Mouse (Mus musculus) limb, embryonic 10.5 days (tissue): ENCODE results near the gene Ift43. TPM values are rescaled to one million over a fixed set of nuclear protein-coding genes. Genes with fewer than 3 reads are reported as not detected.

Source experiments
- DNase-seq: peaks from one replicate; pipeline ENCODE4 v3.0.0-alpha.2; 2017; ENCODE audit warnings: low spot score
- H3K27ac ChIP-seq: fragments of 300-500 bp; sonication (generic); 2 replicates; pipeline ENCODE4 v1.5.1; 2016; ENCODE audit warnings: mild to moderate bottlenecking
- H3K27me3 ChIP-seq: fragments of 300-500 bp; sonication (generic); 2 replicates; pipeline ENCODE4 v1.6.1; 2016; ENCODE audit warnings: low read depth, mild to moderate bottlenecking; ENCODE audit not compliant: poor library complexity, severe bottlenecking
- H3K36me3 ChIP-seq: fragments of 300-500 bp; sonication (generic); 2 replicates; pipeline ENCODE4 v1.6.1; 2016; ENCODE audit warnings: mild to moderate bottlenecking, moderate library complexity
- H3K4me1 ChIP-seq: fragments of 300-500 bp; sonication (generic); 2 replicates; pipeline ENCODE4 v1.6.1; 2016
- H3K4me3 ChIP-seq: fragments of 300-500 bp; sonication (generic); 2 replicates; pipeline ENCODE4 v1.5.1; 2016; ENCODE audit warnings: mild to moderate bottlenecking, moderate library complexity
- H3K9me3 ChIP-seq: fragments of 300-500 bp; sonication (generic); replicated peaks from 2 replicates; pipeline ENCODE4 v1.6.1; 2016; ENCODE audit warnings: mild to moderate bottlenecking
- WGBS: fragments of 180-500 bp; shearing (Covaris S2); methylation state at CpG from one replicate; pipeline ENCODE4 v1.1.7; 2016; 5-methylcytosine and 5-hydroxymethylcytosine counted together
- polyA plus RNA-seq: library from polyadenylated mRNA; unstranded; fragments of >200 nt; fragmentation: Nextera tagmentation; extraction: Ambion mirVana; gene quantifications from 2 replicates; pipeline ENCODE4 v1.2.1, GENCODE M21; 2016

Ift43 gene
- polyA plus RNA-seq, 1 experiment from 2014 or later: 71.6 TPM

- 94% methylated on average over 9 of the region's 9 CpGs for WGBS
- Histone ChIP-seq H3K9me3 (no peaks in the 10 kb centered on the region), H3K27ac (no peak overlapping the region)
Measured at GRCm38 (mm10) chr12:86106086-86106485, 23.7 kb downstream of the Ift43 start.

GRCm38 (mm10) chr12:86107645-86108044 lies 25.3 kb downstream of the Ift43 start:
- 81% methylated on average over 7 of the region's 7 CpGs for WGBS

More at GRCm38 (mm10) chr12:86106086-86106485, 23.7 kb downstream of the Ift43 start:
- no peak overlapping the region for H3K4me3 ChIP-seq
- peaks cover 3% of the 10 kb centered on the region; the same call in 1 of the 2 replicates for H3K4me1 ChIP-seq
- no peak for DNase-seq
- H3K27me3 ChIP-seq: no peaks in the 10 kb centered on the region
- H3K36me3 ChIP-seq: no peaks in the 10 kb centered on the region

GRCm38 (mm10) chr12:86109531-86109930 lies 27.2 kb downstream of the Ift43 start:
- 90% methylated on average over 4 of the region's 4 CpGs for WGBS
- Histone ChIP-seq H3K27me3 (no peaks in the 10 kb centered on the region), H3K9me3 (no peaks in the 10 kb centered on the region), H3K36me3 (peaks cover 5% of the 10 kb centered on the region; the same call in 1 of the 2 replicates), H3K27ac (no peak overlapping the region), H3K4me3 (no peak overlapping the region), H3K4me1 (peaks cover 3% of the 10 kb centered on the region; the same call in 1 of the 2 replicates)
- DNase-seq: no peak

More at GRCm38 (mm10) chr12:86107645-86108044, 25.3 kb downstream of the Ift43 start:
- H3K4me1 ChIP-seq: peaks cover 3% of the 10 kb centered on the region; the same call in 1 of the 2 replicates
- peaks cover 5% of the 10 kb centered on the region; the same call in 1 of the 2 replicates for H3K36me3 ChIP-seq
- H3K4me3 ChIP-seq: no peak overlapping the region
- H3K9me3 ChIP-seq: no peaks in the 10 kb centered on the region
- H3K27ac ChIP-seq: no peak overlapping the region
- DNase-seq: no peak
- H3K27me3 ChIP-seq: no peaks in the 10 kb centered on the region

- 97% methylated on average over 2 of the region's 2 CpGs for WGBS
- H3K36me3 ChIP-seq: peaks cover 5% of the 10 kb centered on the region; the same call in 1 of the 2 replicates
Measured at GRCm38 (mm10) chr12:86110637-86111036, 28.3 kb downstream of the Ift43 start.

GRCm38 (mm10) chr12:86116295-86116835 lies 34.0 kb downstream of the Ift43 start:
- Histone ChIP-seq H3K27me3 (no peaks in the 10 kb centered on the region), H3K27ac (no peak overlapping the region)
- WGBS: 88% methylated on average over 15 of the region's 15 CpGs

More at GRCm38 (mm10) chr12:86110637-86111036, 28.3 kb downstream of the Ift43 start:
- Histone ChIP-seq H3K9me3 (no peaks in the 10 kb centered on the region), H3K27ac (no peak overlapping the region), H3K4me1 (peaks cover 3% of the 10 kb centered on the region; the same call in 1 of the 2 replicates), H3K4me3 (no peak overlapping the region), H3K27me3 (no peaks in the 10 kb centered on the region)
- DNase-seq: no peak

GRCm38 (mm10) chr12:86124016-86124415 lies 41.7 kb downstream of the Ift43 start:
- DNase-seq: no peak
- Histone ChIP-seq H3K4me3 (no peak overlapping the region), H3K36me3 (no peaks in the 10 kb centered on the region), H3K27me3 (no peaks in the 10 kb centered on the region), H3K9me3 (no peaks in the 10 kb centered on the region), H3K4me1 (peaks cover 7% of the 10 kb centered on the region; the same call in 1 of the 2 replicates), H3K27ac (no peak overlapping the region)
- WGBS: 83% methylated on average over 6 of the region's 6 CpGs

More at GRCm38 (mm10) chr12:86116295-86116835, 34.0 kb downstream of the Ift43 start:
- no peaks in the 10 kb centered on the region for H3K9me3 ChIP-seq
- DNase-seq: no peak
- H3K36me3 ChIP-seq: peaks cover 11% of the 10 kb centered on the region; the same call in 1 of the 2 replicates
- H3K4me1 ChIP-seq: peaks cover 6% of the 10 kb centered on the region; the same call in 1 of the 2 replicates
- no peak overlapping the region for H3K4me3 ChIP-seq

GRCm38 (mm10) chr12:86128122-86128521 lies 45.8 kb downstream of the Ift43 start:
- H3K27ac ChIP-seq: no peak overlapping the region
- 77% methylated on average over 6 of the region's 6 CpGs for WGBS

GRCm38 (mm10) chr12:86129005-86129404 lies 46.7 kb downstream of the Ift43 start:
- WGBS: 90% methylated on average over 8 of the region's 8 CpGs
- DNase-seq: no peak
- Histone ChIP-seq H3K27ac (no peak overlapping the region), H3K9me3 (no peaks in the 10 kb centered on the region), H3K4me1 (peaks cover 21% of the 10 kb centered on the region), H3K36me3 (no peaks in the 10 kb centered on the region), H3K4me3 (no peak overlapping the region), H3K27me3 (no peaks in the 10 kb centered on the region)

More at GRCm38 (mm10) chr12:86128122-86128521, 45.8 kb downstream of the Ift43 start:
- no peak for DNase-seq
- Histone ChIP-seq H3K27me3 (no peaks in the 10 kb centered on the region), H3K4me1 (peaks cover 23% of the 10 kb centered on the region), H3K36me3 (no peaks in the 10 kb centered on the region), H3K4me3 (no peak overlapping the region), H3K9me3 (no peaks in the 10 kb centered on the region)

GRCm38 (mm10) chr12:86129696-86130095 lies 47.4 kb downstream of the Ift43 start:
- peaks cover 19% of the 10 kb centered on the region for H3K4me1 ChIP-seq
- H3K9me3 ChIP-seq: no peaks in the 10 kb centered on the region
- DNase-seq: no peak
- no peak overlapping the region for H3K4me3 ChIP-seq
- H3K27me3 ChIP-seq: no peaks in the 10 kb centered on the region
- no peaks in the 10 kb centered on the region for H3K36me3 ChIP-seq
- no peak overlapping the region for H3K27ac ChIP-seq
- 79% methylated on average over 10 of the region's 10 CpGs for WGBS

GRCm38 (mm10) chr12:86132799-86133198 lies 50.5 kb downstream of the Ift43 start:
- Histone ChIP-seq H3K36me3 (no peaks in the 10 kb centered on the region), H3K27ac (no peak overlapping the region), H3K9me3 (no peaks in the 10 kb centered on the region), H3K4me3 (no peak overlapping the region), H3K4me1 (peaks cover 27% of the 10 kb centered on the region), H3K27me3 (no peaks in the 10 kb centered on the region)
- 44% methylated on average over 2 of the region's 2 CpGs for WGBS
- peak; percentile 48 for DNase-seq

GRCm38 (mm10) chr12:86135691-86136090 lies 53.4 kb downstream of the Ift43 start:
- Histone ChIP-seq H3K4me3 (no peak overlapping the region), H3K27ac (no peak overlapping the region; the same call in 1 of the 2 replicates), H3K27me3 (no peaks in the 10 kb centered on the region), H3K36me3 (peaks cover 16% of the 10 kb centered on the region), H3K9me3 (no peaks in the 10 kb centered on the region), H3K4me1 (peaks cover 13% of the 10 kb centered on the region)
- no peak for DNase-seq
- 82% methylated on average over 4 of the region's 4 CpGs for WGBS

- Histone ChIP-seq H3K27me3 (no peaks in the 10 kb centered on the region), H3K9me3 (no peaks in the 10 kb centered on the region), H3K27ac (no peak overlapping the region), H3K4me3 (no peak overlapping the region), H3K36me3 (peaks cover 18% of the 10 kb centered on the region), H3K4me1 (peaks cover 18% of the 10 kb centered on the region)
- WGBS: 87% methylated on average over 9 of the region's 9 CpGs
- DNase-seq: no peak
Measured at GRCm38 (mm10) chr12:86138696-86139095, 56.4 kb downstream of the Ift43 start.

- no peak for DNase-seq
- Histone ChIP-seq H3K4me3 (no peak overlapping the region), H3K36me3 (peaks cover 26% of the 10 kb centered on the region), H3K4me1 (peaks cover 12% of the 10 kb centered on the region), H3K27me3 (no peaks in the 10 kb centered on the region), H3K9me3 (no peaks in the 10 kb centered on the region), H3K27ac (no peak overlapping the region)
- WGBS: 83% methylated on average over 1 of the region's 1 CpGs
Measured at GRCm38 (mm10) chr12:86142389-86142788, 60.0 kb downstream of the Ift43 start.
